Mouse (Mus musculus) heart, embryonic 15.5 days (tissue): ENCODE measurements at regions not wholly inside any gene's neighbourhood (a gene's known extent, or its start where the extent isn't known, plus 50 kb on each side); places are given as distances from the start of the nearest gene placed in this dataset.

Source experiments
- ATAC-seq: fragments of 200-750 bp; cut with Nextera tagmentation; replicated peaks from 2 replicates; pipeline ENCODE4 v1.8.0; 2017; ENCODE audit warnings: low read depth, moderate TSS enrichment; ENCODE audit not compliant: insufficient number of reproducible peaks, insufficient read depth, low FRiP score
- H3K27ac ChIP-seq: fragments of 300-500 bp; sonication (generic); 2 replicates; pipeline ENCODE4 v1.5.1; 2015; ENCODE audit warnings: mild to moderate bottlenecking, inconsistent platforms
- H3K27me3 ChIP-seq: fragments of 300-500 bp; sonication (generic); 2 replicates; pipeline ENCODE4 v1.6.1; 2015; ENCODE audit warnings: inconsistent platforms
- H3K36me3 ChIP-seq: fragments of 300-500 bp; sonication (generic); 2 replicates; pipeline ENCODE4 v1.6.1; 2015; ENCODE audit warnings: mild to moderate bottlenecking, inconsistent platforms
- H3K4me1 ChIP-seq: fragments of 300-500 bp; sonication (generic); replicated peaks from 2 replicates; pipeline ENCODE4 v1.6.1; 2015; ENCODE audit warnings: inconsistent platforms
- H3K4me2 ChIP-seq: fragments of 300-500 bp; sonication (generic); 2 replicates; pipeline ENCODE4 v1.6.1; 2015; ENCODE audit warnings: inconsistent platforms, mild to moderate bottlenecking, moderate library complexity
- H3K4me3 ChIP-seq: fragments of 300-500 bp; sonication (generic); 2 replicates; pipeline ENCODE4 v1.5.1; 2015; ENCODE audit warnings: mild to moderate bottlenecking, inconsistent platforms
- H3K9ac ChIP-seq: fragments of 300-500 bp; sonication (generic); 2 replicates; pipeline ENCODE4 v1.6.1; 2015; ENCODE audit warnings: mild to moderate bottlenecking, inconsistent platforms
- H3K9me3 ChIP-seq: fragments of 300-500 bp; sonication (generic); replicated peaks from 2 replicates; pipeline ENCODE4 v1.6.1; 2016; ENCODE audit warnings: inconsistent platforms
- WGBS: fragments of 180-500 bp; shearing (Covaris S2); methylation state at CpG from one replicate; pipeline ENCODE4 v1.1.7; 2015; ENCODE audit warnings: mixed read lengths; 5-methylcytosine and 5-hydroxymethylcytosine counted together

- no peaks in the 10 kb centered on the region for H3K36me3 ChIP-seq
- no peak overlapping the region for H3K9ac ChIP-seq
- no peaks in the 10 kb centered on the region for H3K9me3 ChIP-seq
- WGBS = 71% methylated on average over 1 of the region's 1 CpGs
- no peak for ATAC-seq
- H3K27me3 ChIP-seq = no peaks in the 10 kb centered on the region
- H3K4me3 ChIP-seq = no peak overlapping the region
- 0 out of 2 replicates have a peak, but pooled peaks cover 2% of the 10 kb centered on the region for H3K4me1 ChIP-seq
- no peak overlapping the region for H3K4me2 ChIP-seq
- no peak overlapping the region for H3K27ac ChIP-seq
Observed at GRCm38 (mm10) chr12:119070963-119071362, 104.7 kb upstream of the Abcb5 start.

- no peaks in the 10 kb centered on the region for H3K27me3 ChIP-seq
- no peaks in the 10 kb centered on the region for H3K9me3 ChIP-seq
- ATAC-seq = no peak
- no peak overlapping the region for H3K4me3 ChIP-seq
- no peak overlapping the region for H3K9ac ChIP-seq
- H3K27ac ChIP-seq = no peak overlapping the region
- 13% methylated on average over 1 of the region's 1 CpGs for WGBS
- H3K4me2 ChIP-seq = no peak overlapping the region
- 0 out of 2 replicates have a peak, but pooled peaks cover 2% of the 10 kb centered on the region for H3K4me1 ChIP-seq
- no peaks in the 10 kb centered on the region for H3K36me3 ChIP-seq
Observed at GRCm38 (mm10) chr12:119070446-119070845, 104.2 kb upstream of the Abcb5 start.

GRCm38 (mm10) chr12:119069747-119070146 lies 103.5 kb upstream of the Abcb5 start:
- Histone ChIP-seq H3K36me3 (no peaks in the 10 kb centered on the region), H3K27me3 (no peaks in the 10 kb centered on the region), H3K9ac (no peak overlapping the region), H3K4me3 (no peak overlapping the region), H3K9me3 (no peaks in the 10 kb centered on the region), H3K27ac (no peak overlapping the region), H3K4me1 (0 out of 2 replicates have a peak, but pooled peaks cover 2% of the 10 kb centered on the region), H3K4me2 (no peak overlapping the region)
- 68% methylated on average over 3 of the region's 3 CpGs for WGBS
- no peak for ATAC-seq

GRCm38 (mm10) chr12:119068079-119068478 lies 101.9 kb upstream of the Abcb5 start:
- Histone ChIP-seq H3K4me2 (no peak overlapping the region), H3K27ac (no peak overlapping the region), H3K9me3 (no peaks in the 10 kb centered on the region), H3K4me1 (0 out of 2 replicates have a peak, but pooled peaks cover 2% of the 10 kb centered on the region), H3K4me3 (no peak overlapping the region), H3K27me3 (no peaks in the 10 kb centered on the region), H3K36me3 (no peaks in the 10 kb centered on the region), H3K9ac (no peak overlapping the region)
- ATAC-seq = no peak
- 97% methylated on average over 2 of the region's 2 CpGs for WGBS

DNA sequence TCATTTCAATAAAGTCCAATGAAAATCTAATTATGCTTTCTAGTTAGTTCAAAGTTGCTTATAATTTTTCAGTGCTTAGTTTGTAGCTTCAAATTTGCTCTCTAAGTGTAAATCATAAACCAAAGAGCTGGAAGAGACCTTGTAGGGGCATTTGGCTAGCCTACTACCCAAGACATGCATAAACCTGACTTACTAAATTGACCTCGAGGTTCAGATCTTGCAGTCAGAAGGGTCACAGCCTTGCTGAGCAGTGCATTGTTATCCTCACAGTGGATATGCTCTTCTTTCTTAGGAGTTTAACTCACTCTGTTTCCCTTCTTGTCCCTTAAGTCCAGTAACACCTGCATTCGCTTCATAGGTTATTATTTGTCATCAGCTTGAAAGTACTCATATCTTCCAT lies 96.7 kb upstream of the Abcb5 start:
- WGBS = 65% methylated on average over 2 of the region's 2 CpGs

GRCm38 (mm10) chr12:119062490-119062889 lies 96.3 kb upstream of the Abcb5 start:
- H3K9me3 ChIP-seq = no peaks in the 10 kb centered on the region
- H3K4me3 ChIP-seq = no peak overlapping the region
- no peak overlapping the region for H3K4me2 ChIP-seq
- no peak overlapping the region for H3K9ac ChIP-seq
- H3K4me1 ChIP-seq = no peaks in the 10 kb centered on the region
- H3K27me3 ChIP-seq = no peaks in the 10 kb centered on the region
- no peak overlapping the region for H3K27ac ChIP-seq
- no peaks in the 10 kb centered on the region for H3K36me3 ChIP-seq
- no peak for ATAC-seq

More for the DNA sequence above, 96.7 kb upstream of the Abcb5 start:
- Histone ChIP-seq H3K27ac (no peak overlapping the region), H3K4me3 (no peak overlapping the region), H3K4me2 (no peak overlapping the region), H3K36me3 (no peaks in the 10 kb centered on the region), H3K4me1 (0 out of 2 replicates have a peak, but pooled peaks cover 2% of the 10 kb centered on the region), H3K27me3 (no peaks in the 10 kb centered on the region), H3K9ac (no peak overlapping the region), H3K9me3 (no peaks in the 10 kb centered on the region)
- ATAC-seq = no peak

GRCm38 (mm10) chr12:119054560-119054959 lies 88.3 kb upstream of the Abcb5 start:
- H3K4me3 ChIP-seq = no peak overlapping the region

GRCm38 (mm10) chr12:119051692-119052379 lies 85.6 kb upstream of the Abcb5 start:
- no peak for ATAC-seq
- H3K27ac ChIP-seq = no peak overlapping the region
- H3K27me3 ChIP-seq = no peaks in the 10 kb centered on the region

More at GRCm38 (mm10) chr12:119054560-119054959, 88.3 kb upstream of the Abcb5 start:
- WGBS = 47% methylated on average over 3 of the region's 3 CpGs
- Histone ChIP-seq H3K9me3 (no peaks in the 10 kb centered on the region), H3K36me3 (no peaks in the 10 kb centered on the region), H3K27ac (no peak overlapping the region), H3K4me2 (no peak overlapping the region), H3K9ac (no peak overlapping the region), H3K4me1 (peaks cover 3% of the 10 kb centered on the region; the same call in 1 of the 2 replicates), H3K27me3 (no peaks in the 10 kb centered on the region)
- no peak for ATAC-seq

GRCm38 (mm10) chr12:119038306-119038705 lies 72.1 kb upstream of the Abcb5 start:
- no peaks in the 10 kb centered on the region for H3K36me3 ChIP-seq
- no peak for ATAC-seq
- no peak overlapping the region for H3K27ac ChIP-seq
- 95% methylated on average over 3 of the region's 3 CpGs for WGBS
- H3K9ac ChIP-seq = no peak overlapping the region
- no peaks in the 10 kb centered on the region for H3K4me1 ChIP-seq
- H3K27me3 ChIP-seq = no peaks in the 10 kb centered on the region
- no peak overlapping the region for H3K4me2 ChIP-seq
- H3K4me3 ChIP-seq = no peak overlapping the region
- no peaks in the 10 kb centered on the region for H3K9me3 ChIP-seq

More at GRCm38 (mm10) chr12:119051692-119052379, 85.6 kb upstream of the Abcb5 start:
- Histone ChIP-seq H3K9me3 (no peaks in the 10 kb centered on the region), H3K9ac (no peak overlapping the region), H3K4me3 (no peak overlapping the region), H3K36me3 (no peaks in the 10 kb centered on the region), H3K4me1 (peaks cover 3% of the 10 kb centered on the region; the same call in 1 of the 2 replicates), H3K4me2 (no peak overlapping the region)
- 36% methylated on average over 2 of the region's 2 CpGs for WGBS

- ATAC-seq = no peak
- H3K9ac ChIP-seq = no peak overlapping the region
- H3K36me3 ChIP-seq = no peaks in the 10 kb centered on the region
- WGBS = 86% methylated on average over 4 of the region's 4 CpGs
- no peaks in the 10 kb centered on the region for H3K27me3 ChIP-seq
- no peak overlapping the region for H3K27ac ChIP-seq
- no peaks in the 10 kb centered on the region for H3K4me1 ChIP-seq
- H3K9me3 ChIP-seq = no peaks in the 10 kb centered on the region
- no peak overlapping the region for H3K4me2 ChIP-seq
- H3K4me3 ChIP-seq = no peak overlapping the region
Observed at GRCm38 (mm10) chr12:119034828-119035227, 68.6 kb upstream of the Abcb5 start.

DNA sequence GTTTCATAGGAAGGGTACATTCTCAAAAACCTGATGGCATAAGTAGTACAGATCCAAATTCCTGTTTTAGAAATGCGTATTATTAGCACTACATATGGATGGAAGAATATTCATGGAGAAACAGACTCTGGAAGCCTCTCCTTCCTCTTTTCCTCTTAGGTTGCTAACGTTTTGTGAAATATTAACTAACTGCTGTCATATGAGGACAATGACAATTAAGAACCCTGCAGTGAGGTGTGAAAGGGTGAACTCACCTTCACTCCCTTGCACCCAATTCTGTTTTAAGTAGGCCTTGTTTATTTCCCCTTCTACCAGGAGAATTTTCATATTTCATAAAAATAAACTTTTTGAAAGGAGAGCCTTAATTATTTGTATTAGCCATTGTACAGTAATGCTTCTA lies 62.5 kb upstream of the Abcb5 start:
- no peak overlapping the region for H3K9ac ChIP-seq
- 0 out of 2 replicates have a peak, but pooled peaks cover 3% of the 10 kb centered on the region for H3K4me1 ChIP-seq
- H3K9me3 ChIP-seq = no peaks in the 10 kb centered on the region
- ATAC-seq = no peak
- no peaks in the 10 kb centered on the region for H3K27me3 ChIP-seq
- no peak overlapping the region for H3K4me2 ChIP-seq
- no peak overlapping the region for H3K27ac ChIP-seq
- no peaks in the 10 kb centered on the region for H3K36me3 ChIP-seq
- H3K4me3 ChIP-seq = no peak overlapping the region
- WGBS = 81% methylated on average over 2 of the region's 2 CpGs

DNA sequence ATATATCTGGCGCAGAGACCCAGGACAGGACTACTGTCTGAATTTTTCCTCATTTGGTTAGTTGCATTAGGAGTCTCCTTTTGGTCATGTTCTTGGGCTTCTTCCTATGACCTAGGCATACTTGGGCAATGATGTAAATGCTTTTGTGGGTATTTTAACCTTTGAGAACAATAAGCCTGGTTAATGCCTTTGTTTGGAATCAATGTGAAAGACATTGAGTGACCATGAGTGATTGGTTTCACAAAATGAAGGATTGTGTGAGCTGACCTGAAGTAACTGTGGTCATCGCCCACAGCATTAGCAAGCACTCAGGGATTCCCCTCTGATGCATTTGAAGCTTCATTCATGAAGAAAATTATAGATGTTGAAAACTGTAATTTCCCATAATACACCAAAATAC lies 61.9 kb upstream of the Abcb5 start:
- 84% methylated on average over 2 of the region's 2 CpGs for WGBS
- no peak overlapping the region for H3K27ac ChIP-seq
- ATAC-seq = no peak

More for the DNA sequence above, 61.9 kb upstream of the Abcb5 start:
- H3K36me3 ChIP-seq = no peaks in the 10 kb centered on the region
- H3K9ac ChIP-seq = no peak overlapping the region
- H3K27me3 ChIP-seq = no peaks in the 10 kb centered on the region
- no peaks in the 10 kb centered on the region for H3K9me3 ChIP-seq
- 0 out of 2 replicates have a peak, but pooled peaks cover 3% of the 10 kb centered on the region for H3K4me1 ChIP-seq
- H3K4me2 ChIP-seq = no peak overlapping the region
- no peak overlapping the region for H3K4me3 ChIP-seq
